Mouse (Mus musculus) megakaryocyte, embryonic 14.5 days (primary cell): ENCODE measurements around the gene Slc2a12.

Experiments
- FLI1 ChIP-seq: IDR thresholded peaks from 2 replicates; pipeline ENCODE4 v1.6.1; 2012; ENCODE audit warnings: low read length, inconsistent platforms, mixed read lengths
- GATA1 ChIP-seq: IDR thresholded peaks from 3 replicates; pipeline ENCODE4 v1.6.1; 2012; ENCODE audit warnings: mixed read lengths, low read length, inconsistent platforms, borderline replicate concordance

- TF ChIP-seq FLI1 (no peak), GATA1 (no peak)
These were observed 14.5 kb downstream of the Slc2a12 start for GRCm38 (mm10) chr10:22659386-22659725.
